Mouse (Mus musculus) B cell, adult (primary cell): Measurements from ENCODE around the gene Gm765. TPM values are rescaled to one million over a fixed set of nuclear protein-coding genes. Genes with fewer than 3 reads are reported as not detected.

ENCODE experiments used
- total RNA-seq: library from RNA; stranded (reverse); gene quantifications from 4 replicates; pipeline ENCODE4 v1.2.4, GENCODE M21; 2023; ENCODE audit not compliant: inconsistent age

Gm765 gene
- total RNA-seq = not detected in 4 replicates

DNA sequence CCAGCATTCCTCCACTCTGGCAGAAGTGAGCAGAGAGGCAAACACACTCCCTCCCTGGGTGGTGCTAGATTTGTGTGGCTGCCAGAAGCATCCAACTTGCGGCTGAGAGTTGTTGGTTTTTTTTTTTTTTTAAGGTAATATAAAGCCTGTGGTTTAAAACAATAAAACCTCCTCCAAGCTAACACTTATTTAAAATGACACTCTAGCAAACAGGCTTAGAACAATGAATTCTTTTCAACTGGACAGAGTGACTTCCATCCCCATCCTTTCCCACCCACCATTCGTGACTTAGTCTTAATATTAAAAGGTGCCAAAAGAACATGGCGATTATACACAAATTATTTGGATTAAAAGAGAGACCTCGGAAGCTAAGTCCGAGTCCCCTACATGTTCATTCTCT lies at the start of gene Gm765:
Gene Gm765 (minus strand): TSS at position 101 of the 400 bp plus-strand sequence.

